Mouse (Mus musculus) small intestine, adult 2 months (tissue): ENCODE measurements around the gene Prdm2. TPM values are rescaled to one million over a fixed set of nuclear protein-coding genes. Genes with fewer than 3 reads are reported as not detected.

Source experiments
- H3K27ac ChIP-seq: fragments of 200-500 bp; 2 replicates; pipeline ENCODE4 v1.5.1; 2012; ENCODE audit warnings: low read depth, low read length, control low read depth, inconsistent platforms; ENCODE audit not compliant: insufficient read depth
- H3K27me3 ChIP-seq: fragments of 200-500 bp; 2 replicates; pipeline ENCODE4 v1.6.1; 2012; ENCODE audit warnings: mild to moderate bottlenecking, moderate library complexity, low read length, inconsistent platforms; ENCODE audit not compliant: control insufficient read depth, insufficient read depth
- H3K36me3 ChIP-seq: fragments of 200-500 bp; 2 replicates; pipeline ENCODE4 v1.6.1; 2012; ENCODE audit warnings: mild to moderate bottlenecking, low read length, control low read depth, inconsistent platforms; ENCODE audit not compliant: control insufficient read depth, insufficient read depth
- H3K4me1 ChIP-seq: fragments of 200-500 bp; 2 replicates; pipeline ENCODE4 v1.6.1; 2012; ENCODE audit warnings: low read length, inconsistent platforms, mixed read lengths; ENCODE audit not compliant: control insufficient read depth, insufficient read depth, insufficient read length
- H3K4me3 ChIP-seq: fragments of 200-500 bp; 2 replicates; pipeline ENCODE4 v1.5.1; 2012; ENCODE audit warnings: low read depth, mild to moderate bottlenecking, control low read depth, inconsistent platforms, low read length, moderate library complexity
- CTCF ChIP-seq: fragments of 200-500 bp; IDR thresholded peaks from 2 replicates; pipeline ENCODE4 v1.5.1; 2012; ENCODE audit warnings: low read depth, mild to moderate bottlenecking, control low read depth, inconsistent platforms, low read length, moderate library complexity, mixed read lengths; ENCODE audit not compliant: insufficient replicate concordance, insufficient read length; ENCODE audit errors: extremely low read depth
- POLR2A ChIP-seq: fragments of 200-500 bp; IDR thresholded peaks from 2 replicates; pipeline ENCODE4 v1.6.1; 2012; ENCODE audit warnings: low read depth, mild to moderate bottlenecking, control low read depth, inconsistent platforms, low read length, moderate library complexity
- WGBS: fragments of 180-500 bp; shearing (Covaris S2); methylation state at CpG from one replicate; pipeline ENCODE4 v1.1.7; 2018; 5-methylcytosine and 5-hydroxymethylcytosine counted together
- polyA plus RNA-seq: library from polyadenylated mRNA; depleted of rRNA; stranded (reverse); fragments of >200 nt; gene quantifications from 2 replicates; pipeline ENCODE4 v1.2.3, GENCODE M21; 2012

The Prdm2 gene
- polyA plus RNA-seq, 1 experiment = 12.3 TPM

DNA sequence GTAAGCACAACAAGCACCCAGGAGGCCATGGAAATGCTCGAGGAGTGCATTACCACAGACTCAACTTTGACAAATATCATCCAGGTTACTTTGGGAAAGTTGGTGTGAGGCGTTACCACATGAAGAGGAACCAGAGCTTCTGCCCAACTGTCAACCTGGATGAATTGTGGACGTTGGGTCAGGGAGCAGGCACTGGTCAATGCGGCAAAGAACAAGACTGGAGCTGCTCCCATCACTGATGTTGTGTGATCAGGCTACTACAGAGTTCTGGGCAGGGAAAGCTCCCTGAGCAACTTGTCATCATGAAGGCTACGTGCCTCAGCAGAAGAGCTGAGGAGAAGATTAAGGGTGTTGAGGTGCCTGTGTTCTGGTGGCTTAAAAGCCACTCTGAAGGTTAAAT lies 60.2 kb downstream of the Prdm2 start:
- Histone ChIP-seq H3K27ac (no peak overlapping the region), H3K27me3 (no peaks in the 10 kb centered on the region), H3K36me3 (no peaks in the 10 kb centered on the region), H3K4me1 (peaks cover 4% of the 10 kb centered on the region; the same call in 1 of the 2 replicates), H3K4me3 (no peak overlapping the region)
- 90% methylated on average over 5 of the region's 5 CpGs for WGBS
- TF ChIP-seq CTCF (no peak), POLR2A (no peak)

DNA sequence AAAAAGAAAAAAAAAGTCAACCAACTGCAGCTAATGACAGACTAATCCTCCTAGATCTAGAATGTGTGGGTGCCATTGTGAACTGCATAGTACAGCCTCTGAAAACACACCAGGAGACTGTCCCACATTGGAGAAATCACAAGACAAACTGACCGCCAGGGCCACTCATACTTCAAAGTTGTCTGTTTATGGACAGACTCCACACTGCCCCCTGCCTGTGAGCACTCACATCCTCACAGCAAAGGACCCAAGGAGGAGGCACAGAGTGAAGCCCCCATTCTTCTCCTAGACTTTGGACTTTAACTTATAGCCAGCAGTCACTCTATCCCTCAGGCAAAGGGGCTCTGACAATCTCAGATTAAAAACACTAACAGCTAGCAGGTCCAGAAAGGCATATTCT lies 61.5 kb downstream of the Prdm2 start:
- Histone ChIP-seq H3K27ac (no peak overlapping the region), H3K4me3 (no peak overlapping the region), H3K4me1 (peaks cover 3% of the 10 kb centered on the region; the same call in 1 of the 2 replicates), H3K36me3 (no peaks in the 10 kb centered on the region), H3K27me3 (no peaks in the 10 kb centered on the region)
- 76% methylated on average over 1 of the region's 1 CpGs for WGBS
- TF ChIP-seq POLR2A = no peak
- peak; percentile 53; the same call in 1 of the 2 replicates for TF ChIP-seq CTCF

DNA sequence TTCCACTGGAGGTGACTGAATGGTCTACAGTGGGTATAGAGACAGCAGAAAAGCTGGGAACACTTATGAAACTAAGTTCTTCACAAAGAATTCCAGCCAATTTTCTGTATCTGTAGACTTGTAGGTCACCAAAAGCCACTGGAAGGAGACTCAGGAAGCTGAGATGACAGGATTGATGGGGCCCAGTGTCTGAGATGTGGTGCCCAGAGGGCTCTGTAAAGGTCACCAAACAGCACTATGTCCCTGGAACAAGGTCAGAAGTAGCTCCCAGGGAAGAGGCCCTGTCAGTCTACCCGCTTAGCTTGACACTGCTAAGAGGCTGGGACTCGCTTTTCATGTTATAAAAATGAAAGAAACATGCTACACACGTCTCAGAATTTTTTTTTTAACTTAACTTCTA lies 65.1 kb downstream of the Prdm2 start:
- 78% methylated on average over 3 of the region's 3 CpGs for WGBS
- Histone ChIP-seq H3K4me3 (no peak overlapping the region), H3K4me1 (peaks cover 6% of the 10 kb centered on the region; the same call in 1 of the 2 replicates), H3K27ac (no peak overlapping the region), H3K27me3 (no peaks in the 10 kb centered on the region), H3K36me3 (peaks cover 3% of the 10 kb centered on the region; the same call in 1 of the 2 replicates)
- no peak for TF ChIP-seq CTCF
- TF ChIP-seq POLR2A = no peak

DNA sequence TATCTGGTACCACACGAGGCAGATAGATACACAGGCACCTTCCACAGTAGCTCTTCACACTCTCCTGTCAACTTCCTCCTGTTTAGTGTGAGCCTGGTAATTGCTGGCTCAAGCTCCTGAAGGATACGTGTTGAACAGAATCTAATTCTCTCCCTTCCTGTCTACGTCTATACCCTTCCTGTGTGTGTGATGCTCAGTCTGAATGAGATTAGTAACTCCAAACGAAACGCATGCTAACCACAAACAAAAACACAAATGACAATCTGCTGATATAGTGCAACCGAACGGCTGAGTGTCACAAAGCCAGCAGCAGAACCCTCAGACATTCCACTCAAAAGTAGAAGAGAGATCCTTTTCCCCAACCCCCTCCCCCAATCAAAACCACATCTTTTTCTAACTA lies 69.2 kb downstream of the Prdm2 start:
- H3K27ac ChIP-seq = no peak overlapping the region
- 52% methylated on average over 7 of the region's 7 CpGs for WGBS
- H3K4me1 ChIP-seq = peaks cover 10% of the 10 kb centered on the region
- no peaks in the 10 kb centered on the region for H3K27me3 ChIP-seq
- no peak for TF ChIP-seq POLR2A
- TF ChIP-seq CTCF = no peak
- peaks cover 15% of the 10 kb centered on the region; the same call in 1 of the 2 replicates for H3K36me3 ChIP-seq
- H3K4me3 ChIP-seq = no peak overlapping the region

DNA sequence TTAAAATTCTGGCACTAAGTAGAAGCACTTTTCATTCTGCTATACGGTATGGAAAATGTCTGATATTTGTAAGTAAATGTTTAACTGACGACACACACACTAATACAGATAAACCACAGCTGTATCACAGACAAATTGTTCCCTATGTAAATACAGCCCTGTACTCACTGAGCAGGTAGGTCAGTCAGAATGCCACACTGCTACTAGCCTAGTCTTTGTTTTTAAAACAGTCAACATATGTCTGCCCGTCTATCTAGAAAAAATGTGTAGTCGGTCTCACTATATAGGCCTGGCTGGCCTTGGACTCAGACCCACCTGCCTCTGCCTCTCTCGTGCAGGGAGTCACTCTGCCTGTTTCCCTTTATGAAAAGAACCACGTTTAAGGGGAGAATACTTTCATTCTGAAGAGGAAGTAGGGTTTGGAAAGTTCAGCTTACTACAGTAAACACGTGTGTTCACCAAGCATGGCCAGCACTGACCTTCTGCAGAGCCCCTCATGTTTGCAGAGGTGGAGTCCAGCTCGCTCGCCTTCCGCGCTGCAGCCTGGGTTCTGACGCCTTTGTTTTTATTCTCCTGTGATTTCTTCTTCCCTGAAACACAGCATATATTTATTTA lies 71.0 kb downstream of the Prdm2 start:
- WGBS = 21% methylated on average over 12 of the region's 12 CpGs
- H3K36me3 ChIP-seq = peaks cover 20% of the 10 kb centered on the region
- no peak for TF ChIP-seq POLR2A
- no peak for TF ChIP-seq CTCF
- H3K27me3 ChIP-seq = no peaks in the 10 kb centered on the region
- peaks cover 10% of the 10 kb centered on the region for H3K4me1 ChIP-seq
- H3K27ac ChIP-seq = peak overlapping the region; percentile 72
- no peak overlapping the region for H3K4me3 ChIP-seq

DNA sequence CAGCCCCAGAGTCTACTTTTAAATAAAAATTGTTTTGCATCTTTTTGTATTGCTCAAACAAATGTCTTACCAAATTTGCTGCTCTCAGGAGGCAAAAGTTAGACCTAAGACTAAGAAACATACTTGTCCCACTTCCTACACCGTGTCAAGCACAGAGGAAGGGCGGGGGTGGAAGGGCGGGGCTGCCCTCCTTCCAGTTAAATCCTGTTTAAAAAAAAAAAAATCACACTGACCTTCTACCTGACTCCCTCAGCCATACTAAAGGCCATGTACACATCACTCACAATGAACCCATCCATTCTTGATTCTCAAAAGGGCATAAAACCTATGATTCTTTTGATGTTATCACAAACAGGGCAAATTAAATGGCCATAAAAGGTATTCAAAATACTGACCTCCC lies 71.9 kb downstream of the Prdm2 start:
- 43% methylated on average over 3 of the region's 3 CpGs for WGBS
- Histone ChIP-seq H3K4me1 (peaks cover 10% of the 10 kb centered on the region), H3K36me3 (peaks cover 24% of the 10 kb centered on the region), H3K27ac (no peak overlapping the region), H3K4me3 (no peak overlapping the region), H3K27me3 (no peaks in the 10 kb centered on the region)
- TF ChIP-seq POLR2A (no peak), CTCF (no peak)

DNA sequence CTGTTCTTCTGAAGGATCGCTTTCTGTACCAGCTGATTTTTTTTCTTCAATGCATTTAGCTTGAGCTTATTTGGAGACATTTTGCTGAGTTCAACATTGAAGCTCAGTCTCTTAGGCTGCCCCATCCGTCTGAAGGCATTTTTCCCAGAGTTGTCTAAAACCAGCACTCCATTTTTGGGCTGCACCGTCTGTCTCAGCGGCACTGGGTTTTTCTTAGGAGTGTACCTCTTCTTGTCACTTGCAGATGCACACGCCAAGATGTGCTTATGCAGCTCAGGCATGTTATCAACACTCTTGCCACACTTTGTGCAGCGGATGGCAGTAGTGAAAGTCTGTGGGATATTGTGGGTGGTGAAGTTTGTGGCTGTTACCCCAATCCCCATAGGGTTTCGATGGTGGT lies 80.4 kb downstream of the Prdm2 start:
- H3K36me3 ChIP-seq = peaks cover 72% of the 10 kb centered on the region
- no peaks in the 10 kb centered on the region for H3K4me1 ChIP-seq
- H3K4me3 ChIP-seq = no peak overlapping the region
- no peaks in the 10 kb centered on the region for H3K27me3 ChIP-seq
- WGBS = 96% methylated on average over 7 of the region's 7 CpGs
- H3K27ac ChIP-seq = no peak overlapping the region
- TF ChIP-seq CTCF (no peak), POLR2A (no peak)

DNA sequence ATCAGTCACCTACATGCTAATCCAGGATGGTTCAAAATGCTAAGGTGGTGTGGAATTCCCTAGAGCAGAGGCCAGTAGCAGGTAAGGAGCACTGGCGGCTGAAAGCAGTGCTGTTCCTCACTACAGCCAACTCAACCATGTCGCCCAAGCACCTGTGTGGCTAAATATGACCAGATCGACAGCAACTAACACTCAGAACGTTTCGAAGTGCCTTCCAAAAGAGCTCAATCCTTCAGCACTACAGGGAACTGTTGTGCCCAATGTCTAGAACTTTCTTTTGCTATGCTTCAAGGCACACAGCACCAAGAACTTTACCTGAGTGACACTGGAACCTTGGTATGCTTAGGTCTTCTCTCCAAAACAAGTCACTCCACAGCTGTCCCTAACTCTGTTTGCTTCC lies 82.4 kb downstream of the Prdm2 start:
- Histone ChIP-seq H3K27ac (no peak overlapping the region), H3K36me3 (peaks cover 66% of the 10 kb centered on the region), H3K27me3 (no peaks in the 10 kb centered on the region), H3K4me1 (no peaks in the 10 kb centered on the region), H3K4me3 (no peak overlapping the region)
- WGBS = 93% methylated on average over 5 of the region's 5 CpGs
- no peak for TF ChIP-seq CTCF
- no peak for TF ChIP-seq POLR2A
